Mouse (Mus musculus) cerebellum, adult 2 months (tissue): Measurements from ENCODE around the gene Ndufa13.

Experiments
- CTCF ChIP-seq: fragments of 200-500 bp; IDR thresholded peaks from 2 replicates; pipeline ENCODE4 v1.5.1; 2011; ENCODE audit warnings: low read depth, mild to moderate bottlenecking, control low read depth, low read length, moderate library complexity, borderline replicate concordance; ENCODE audit not compliant: insufficient read depth
- POLR2A ChIP-seq: fragments of 200-500 bp; IDR thresholded peaks from 2 replicates; pipeline ENCODE4 v1.6.1; 2011; ENCODE audit warnings: low read length, control low read depth, borderline replicate concordance; ENCODE audit not compliant: insufficient read depth

DNA sequence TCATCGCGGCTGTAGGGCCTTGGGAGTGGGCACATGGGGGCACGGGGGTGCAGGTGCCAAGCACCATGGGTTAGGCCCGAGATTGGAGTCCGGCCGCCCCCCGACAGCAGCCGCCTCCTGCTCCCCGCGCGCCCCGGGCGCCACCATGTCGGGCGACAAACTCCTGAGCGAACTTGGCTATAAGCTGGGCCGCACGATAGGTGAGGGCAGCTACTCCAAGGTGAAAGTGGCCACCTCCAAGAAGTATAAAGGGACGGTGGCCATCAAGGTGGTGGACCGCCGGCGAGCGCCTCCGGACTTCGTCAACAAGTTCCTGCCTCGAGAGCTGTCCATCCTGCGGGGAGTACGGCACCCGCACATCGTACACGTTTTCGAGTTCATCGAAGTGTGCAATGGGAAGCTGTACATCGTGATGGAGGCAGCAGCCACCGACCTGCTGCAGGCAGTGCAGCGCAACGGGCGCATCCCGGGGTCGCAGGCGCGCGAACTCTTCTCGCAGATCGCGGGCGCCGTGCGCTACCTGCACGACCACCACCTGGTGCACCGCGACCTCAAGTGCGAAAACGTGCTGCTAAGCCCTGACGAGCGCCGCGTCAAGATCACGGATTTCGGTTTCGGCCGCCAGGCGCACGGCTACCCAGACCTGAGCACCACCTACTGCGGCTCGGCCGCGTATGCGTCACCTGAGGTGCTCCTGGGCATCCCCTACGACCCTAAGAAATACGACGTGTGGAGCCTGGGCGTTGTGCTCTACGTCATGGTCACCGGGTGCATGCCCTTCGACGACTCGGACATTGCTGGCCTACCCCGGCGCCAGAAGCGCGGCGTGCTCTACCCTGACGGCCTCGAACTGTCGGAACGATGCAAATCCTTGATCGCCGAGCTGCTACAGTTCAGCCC is at the start of gene Ndufa13, which contains the start of the genes Tssk6 and Yjefn3:
- TF ChIP-seq CTCF, result no peak
- TF ChIP-seq POLR2A, result no peak
